Mouse (Mus musculus) CH12.LX (cell line): Measurements from ENCODE around the gene Selenow. TPM values are rescaled to one million over a fixed set of nuclear protein-coding genes. Genes with fewer than 3 reads are reported as not detected.

ENCODE experiments used
- DNase-seq: peaks from one replicate; pipeline ENCODE4 v3.0.0-alpha.2; 2013; ENCODE audit errors: extremely low read depth
- H3K27ac ChIP-seq: 2 replicates; pipeline ENCODE4 v1.5.1; 2012; ENCODE audit warnings: low read depth, mild to moderate bottlenecking, control low read depth, moderate library complexity; ENCODE audit not compliant: insufficient read depth
- H3K27me3 ChIP-seq: replicated peaks from 2 replicates; pipeline ENCODE3; 2012; ENCODE audit warnings: inconsistent platforms
- H3K36me3 ChIP-seq, 2 experiments: replicated peaks in 1 of 2; 2 replicates each; pipeline versions ENCODE3 to v1.6.1; 2012; ENCODE audit warnings: inconsistent platforms in 1 of 2, low read length in 1 of 2, mild to moderate bottlenecking in 1 of 2, mixed read lengths in 1 of 2, moderate library complexity in 1 of 2; ENCODE audit not compliant: control insufficient read depth in 1 of 2, insufficient read depth in 1 of 2
- H3K4me1 ChIP-seq, 2 experiments: 2 replicates each; pipeline ENCODE4 v1.6.1; 2012; ENCODE audit warnings: inconsistent platforms in 1 of 2, moderate library complexity in 1 of 2; ENCODE audit not compliant: insufficient read depth in 2 of 2, control insufficient read depth in 1 of 2
- H3K4me2 ChIP-seq: 2 replicates; pipeline ENCODE4 v1.6.1; 2012; ENCODE audit warnings: low read depth, mild to moderate bottlenecking, control low read depth; ENCODE audit not compliant: poor library complexity, insufficient read depth, severe bottlenecking
- H3K4me3 ChIP-seq, 3 experiments: fragments of 150-350 bp in 1 of 3; sonication (generic) in 1 of 3; replicated peaks in 1 of 3; 2 replicates each; pipeline versions ENCODE3 to v1.5.1; 2011 to 2012; ENCODE audit warnings: low read depth in 2 of 3, low read length in 2 of 3, mild to moderate bottlenecking in 2 of 3, moderate library complexity in 2 of 3, control low read depth in 1 of 3, improper control_type of control experiment in 1 of 3, inconsistent platforms in 1 of 3, mixed read lengths in 1 of 3; ENCODE audit not compliant: poor library complexity in 1 of 3
- H3K79me2 ChIP-seq: replicated peaks from 2 replicates; pipeline ENCODE4 v1.6.1; 2012; ENCODE audit warnings: mild to moderate bottlenecking, moderate library complexity; ENCODE audit not compliant: control insufficient read depth, poor library complexity, insufficient read depth, severe bottlenecking; ENCODE audit errors: extremely low read depth
- H3K9ac ChIP-seq: 2 replicates; pipeline ENCODE4 v1.6.1; 2012; ENCODE audit warnings: low read depth, mild to moderate bottlenecking, control low read depth, moderate library complexity; ENCODE audit not compliant: insufficient read depth
- H3K9me3 ChIP-seq: replicated peaks from 2 replicates; pipeline ENCODE3; 2012; ENCODE audit warnings: low read length, inconsistent platforms, mixed read lengths
- BHLHE40 ChIP-seq: IDR thresholded peaks from 2 replicates; pipeline ENCODE4 v1.6.1; 2011; ENCODE audit warnings: mild to moderate bottlenecking, low read depth, low read length, improper control_type of control experiment
- CHD1 ChIP-seq: IDR thresholded peaks from 2 replicates; pipeline ENCODE4 v1.6.1; 2012; ENCODE audit warnings: low read depth, low read length, improper control_type of control experiment, inconsistent platforms
- CTCF ChIP-seq, 2 experiments: IDR thresholded peaks in 1 of 2; conservative IDR thresholded peaks in 1 of 2; 2 replicates each; pipeline ENCODE4 v1.5.1; 2011 to 2012; ENCODE audit warnings: low read depth in 2 of 2, low read length in 2 of 2, improper control_type of control experiment in 1 of 2, inconsistent platforms in 1 of 2, mild to moderate bottlenecking in 1 of 2, moderate library complexity in 1 of 2
- E2F4 ChIP-seq: IDR thresholded peaks from 2 replicates; pipeline ENCODE4 v1.6.1; 2011; ENCODE audit warnings: low read depth, low read length, improper control_type of control experiment; ENCODE audit not compliant: insufficient replicate concordance
- EP300 ChIP-seq: IDR thresholded peaks from 2 replicates; pipeline ENCODE4 v1.6.1; 2011; ENCODE audit warnings: low read length, improper control_type of control experiment
- ETS1 ChIP-seq: conservative IDR thresholded peaks from 2 replicates; pipeline ENCODE4 v1.6.1; 2012; ENCODE audit warnings: low read depth, mild to moderate bottlenecking, inconsistent platforms, low read length, improper control_type of control experiment, moderate library complexity
- HCFC1 ChIP-seq: IDR thresholded peaks from 2 replicates; pipeline ENCODE4 v1.6.1; 2012; ENCODE audit warnings: low read depth, mild to moderate bottlenecking, inconsistent platforms, low read length, improper control_type of control experiment
- IRF4 ChIP-seq: IDR thresholded peaks from 2 replicates; pipeline ENCODE4 v1.6.1; 2014; ENCODE audit warnings: low read depth, mild to moderate bottlenecking, inconsistent platforms, low read length, improper control_type of control experiment
- JUN ChIP-seq: IDR thresholded peaks from 2 replicates; pipeline ENCODE4 v1.6.1; 2011; ENCODE audit warnings: low read depth, mild to moderate bottlenecking, low read length, improper control_type of control experiment, moderate library complexity; ENCODE audit not compliant: insufficient read depth
- JUND ChIP-seq: conservative IDR thresholded peaks from 2 replicates; pipeline ENCODE4 v1.6.1; 2011; ENCODE audit warnings: low read depth, low read length, improper control_type of control experiment
- KAT2A ChIP-seq: IDR thresholded peaks from 2 replicates; pipeline ENCODE4 v1.6.1; 2012; ENCODE audit warnings: low read length, improper control_type of control experiment, inconsistent platforms; ENCODE audit not compliant: insufficient replicate concordance
- MAX ChIP-seq: IDR thresholded peaks from 2 replicates; pipeline ENCODE4 v1.6.1; 2011; ENCODE audit warnings: low read length, improper control_type of control experiment
- MAZ ChIP-seq: IDR thresholded peaks from 2 replicates; pipeline ENCODE4 v1.6.1; 2012; ENCODE audit warnings: low read depth, mild to moderate bottlenecking, inconsistent platforms, low read length, improper control_type of control experiment, moderate library complexity
- MXI1 ChIP-seq: IDR thresholded peaks from 2 replicates; pipeline ENCODE4 v1.6.1; 2011; ENCODE audit warnings: mild to moderate bottlenecking, low read depth, low read length, improper control_type of control experiment
- MYC ChIP-seq: IDR thresholded peaks from 2 replicates; pipeline ENCODE4 v1.6.1; 2011; ENCODE audit warnings: low read depth, mild to moderate bottlenecking, improper control_type of control experiment, low read length
- NELFE ChIP-seq: IDR thresholded peaks from 2 replicates; pipeline ENCODE4 v1.6.1; 2011; ENCODE audit warnings: low read depth, low read length, improper control_type of control experiment
- PAX5 ChIP-seq: IDR thresholded peaks from 2 replicates; pipeline ENCODE4 v1.6.1; 2012; ENCODE audit warnings: low read length, inconsistent platforms, mixed read lengths
- POLR2A ChIP-seq: IDR thresholded peaks from 2 replicates; pipeline ENCODE4 v1.6.1; 2011; ENCODE audit warnings: low read depth, mild to moderate bottlenecking, improper control_type of control experiment, low read length
- POLR2AphosphoS2 ChIP-seq: IDR thresholded peaks from 2 replicates; pipeline ENCODE4 v1.6.1; 2011; ENCODE audit warnings: low read depth, low read length, improper control_type of control experiment
- RCOR1 ChIP-seq: conservative IDR thresholded peaks from 2 replicates; pipeline ENCODE4 v1.6.1; 2012; ENCODE audit warnings: low read depth, mild to moderate bottlenecking, inconsistent platforms, low read length, improper control_type of control experiment
- SMC3 ChIP-seq: IDR thresholded peaks from 2 replicates; pipeline ENCODE4 v1.6.1; 2011; ENCODE audit warnings: low read depth, low read length, improper control_type of control experiment
- TCF12 ChIP-seq: IDR thresholded peaks from 2 replicates; pipeline ENCODE4 v1.6.1; 2014; ENCODE audit warnings: low read depth, mild to moderate bottlenecking, inconsistent platforms, low read length, improper control_type of control experiment
- UBTF ChIP-seq: IDR thresholded peaks from 2 replicates; pipeline ENCODE4 v1.6.1; 2012; ENCODE audit warnings: low read depth, mild to moderate bottlenecking, inconsistent platforms, low read length, improper control_type of control experiment, moderate library complexity
- USF1 ChIP-seq: IDR thresholded peaks from 2 replicates; pipeline ENCODE4 v1.6.1; 2014; ENCODE audit warnings: low read depth, mild to moderate bottlenecking, inconsistent platforms, low read length, improper control_type of control experiment
- ZC3H11A ChIP-seq: IDR thresholded peaks from 2 replicates; pipeline ENCODE4 v1.6.1; 2012; ENCODE audit warnings: low read depth, mild to moderate bottlenecking, inconsistent platforms, low read length, improper control_type of control experiment
- ZKSCAN1 ChIP-seq: IDR thresholded peaks from 2 replicates; pipeline ENCODE4 v1.6.1; 2012; ENCODE audit warnings: low read depth, inconsistent platforms, low read length, improper control_type of control experiment, borderline replicate concordance
- ZMIZ1 ChIP-seq: IDR thresholded peaks from 2 replicates; pipeline ENCODE4 v1.6.1; 2012; ENCODE audit warnings: low read depth, mild to moderate bottlenecking, inconsistent platforms, low read length, improper control_type of control experiment
- dilution Hi-C: fragments of 300-500 bp; cut with MboI; formaldehyde crosslinking; loops from 2 replicates; pipeline ENCODE4 v1.14.3; 2020; ENCODE audit warnings: low sequenced_read_pairs; ENCODE audit not compliant: extremely low pct_unique_long_range_greater_than_20kb, extremely low pct_ligation_motif_present
- in situ Hi-C: fragments of 300-500 bp; cut with MboI; formaldehyde crosslinking; loops from 3 replicates; pipeline ENCODE4 v1.14.3; 2019; ENCODE audit warnings: low sequenced_read_pairs, low pct_ligation_motif_present, low pct_unique_long_range_greater_than_20kb, mixed read lengths
- polyA plus RNA-seq: library from polyadenylated mRNA; unstranded; fragments of >175 nt; gene quantifications from 2 replicates; pipeline ENCODE4 v1.2.1, GENCODE M21; 2012; ENCODE audit warnings: low read depth; ENCODE audit not compliant: insufficient read length
- total RNA-seq, 2 experiments: library from RNA; depleted of rRNA; stranded (reverse); fragments of 300-350 nt in 1 of 2; fragments of >200 nt in 1 of 2; gene quantifications; 2 replicates each; pipeline ENCODE4 v1.2.3; 2012 to 2014

The Selenow gene
- total and polyA plus RNA-seq, 3 experiments, result 44.9 to 257 (median 65.2) TPM

- H3K36me3 ChIP-seq, result no peaks in the 10 kb centered on the region
- in situ Hi-C loops, result no loop called here
Measured at GRCm38 (mm10) chr7:15907971-15908590, 14.1 kb downstream of the Selenow start.

DNA sequence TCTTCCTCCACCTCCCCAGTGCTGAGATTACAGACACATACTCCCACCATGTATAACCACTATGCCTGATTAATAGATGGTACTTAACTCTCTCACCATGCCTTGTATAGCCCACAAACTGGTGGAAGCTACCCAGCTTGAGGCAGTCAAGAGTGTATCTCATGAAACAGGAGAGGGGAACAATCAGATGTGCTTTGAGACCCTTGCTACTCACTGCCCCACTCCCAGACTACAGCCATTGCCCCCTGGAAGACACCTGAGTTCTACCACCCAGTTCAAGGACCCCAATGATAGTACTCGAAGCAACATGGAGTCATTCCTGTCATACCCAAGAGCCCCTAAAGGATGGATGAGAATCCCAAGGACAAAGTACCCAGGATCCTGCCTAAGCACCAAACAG is 15.6 kb downstream of the Selenow start:
- H3K79me2 ChIP-seq, result no peaks in the 10 kb centered on the region
- in situ Hi-C loops, result no loop called here
- no peak overlapping the region for H3K27ac ChIP-seq
- dilution Hi-C loops, result no loop called here
- no peak overlapping the region for H3K9ac ChIP-seq
- no peaks in the 10 kb centered on the region for H3K9me3 ChIP-seq
- H3K36me3 ChIP-seq, result no peaks in the 10 kb centered on the region
- no peak for TF ChIP-seq CTCF (conservative IDR thresholded peaks at IDR 0.05 in 1 of 2, IDR thresholded peaks at IDR 0.05 in 1 of 2; ENCODE audit: low read depth in 2 of 2, low read length in 2 of 2)
- TF ChIP-seq SMC3, result no peak
- TF ChIP-seq IRF4, result no peak
- TF ChIP-seq POLR2AphosphoS2, result no peak
- no peak for TF ChIP-seq PAX5
- no peak for TF ChIP-seq MYC
- TF ChIP-seq EP300, result no peak
- TF ChIP-seq JUN, result no peak
- TF ChIP-seq ETS1, result no peak
- TF ChIP-seq BHLHE40, result no peak
- TF ChIP-seq MXI1, result no peak
- no peak for TF ChIP-seq ZC3H11A
- no peak for TF ChIP-seq MAX
- no peak for TF ChIP-seq KAT2A
- peaks cover 0 to 4% of the 10 kb centered on the region in 2 experiments; a peak in 2 of 4 replicates for H3K4me1 ChIP-seq
- H3K27me3 ChIP-seq, result peaks cover 52% of the 10 kb centered on the region
- no peak overlapping the region for H3K4me3 ChIP-seq
- no peak for DNase-seq
- H3K4me2 ChIP-seq, result no peak overlapping the region

More at GRCm38 (mm10) chr7:15907971-15908590, 14.1 kb downstream of the Selenow start:
- no peak for TF ChIP-seq ZKSCAN1
- TF ChIP-seq POLR2A, result no peak
- TF ChIP-seq MAZ, result no peak
- TF ChIP-seq JUN, result no peak
- TF ChIP-seq RCOR1, result no peak
- no peak for TF ChIP-seq NELFE
- TF ChIP-seq MYC, result no peak
- no peak for TF ChIP-seq MXI1
- TF ChIP-seq CHD1, result no peak
- TF ChIP-seq ZC3H11A, result no peak
- no peak for TF ChIP-seq UBTF
- no peak for TF ChIP-seq USF1
- TF ChIP-seq TCF12, result no peak
- TF ChIP-seq MAX, result no peak
- TF ChIP-seq ZMIZ1, result no peak
- TF ChIP-seq HCFC1, result no peak
- no peak for TF ChIP-seq JUND
- no peak for TF ChIP-seq POLR2AphosphoS2
- no peak for TF ChIP-seq E2F4
- no peak overlapping the region for H3K4me3 ChIP-seq
- H3K79me2 ChIP-seq, result no peaks in the 10 kb centered on the region
- no peak overlapping the region for H3K9ac ChIP-seq
- no peak for DNase-seq
- H3K4me2 ChIP-seq, result no peak overlapping the region
- H3K4me1 ChIP-seq, result no peaks in the 10 kb centered on the region
- dilution Hi-C loops, result no loop called here
- H3K27ac ChIP-seq, result no peak overlapping the region
- peaks cover 41% of the 10 kb centered on the region for H3K27me3 ChIP-seq
- H3K9me3 ChIP-seq, result no peaks in the 10 kb centered on the region
